Mouse (Mus musculus): ENCODE measurements around the gene Tti1.

GRCm38 (mm10) chr2:157979241-157979640, 49.0 kb downstream of the Tti1 start:
- TF ChIP-seq USF1 (IDR thresholded peaks at IDR 0.05; ENCODE audit: low read depth) (no peak), POLR2A (IDR thresholded peaks at IDR 0.05; ENCODE audit: insufficient read length, low read depth) (no peak), TCF12 (IDR thresholded peaks at IDR 0.05; ENCODE audit: insufficient read depth, poor library complexity, severe bottlenecking) (no peak)

Data from myocyte (in vitro differentiated cells).